Mouse (Mus musculus): ENCODE measurements around the gene Smarcb1. TPM values are rescaled to one million over a fixed set of nuclear protein-coding genes. Genes with fewer than 3 reads are reported as not detected.

The Smarcb1 gene
- total RNA-seq, 2 experiments from 2014 or later = 83.3 to 83.6 TPM

- DNase-seq (ENCODE audit: low spot score in 2 of 2) = no peak
- Histone ChIP-seq H3K4me3 (no peak overlapping the region), H3K27ac (no peak overlapping the region)
- TF ChIP-seq CTCF (conservative IDR thresholded peaks at IDR 0.05) = no peak
Measured at GRCm38 (mm10) chr10:75878836-75879235, 42.6 kb downstream of the Smarcb1 start.

DNA sequence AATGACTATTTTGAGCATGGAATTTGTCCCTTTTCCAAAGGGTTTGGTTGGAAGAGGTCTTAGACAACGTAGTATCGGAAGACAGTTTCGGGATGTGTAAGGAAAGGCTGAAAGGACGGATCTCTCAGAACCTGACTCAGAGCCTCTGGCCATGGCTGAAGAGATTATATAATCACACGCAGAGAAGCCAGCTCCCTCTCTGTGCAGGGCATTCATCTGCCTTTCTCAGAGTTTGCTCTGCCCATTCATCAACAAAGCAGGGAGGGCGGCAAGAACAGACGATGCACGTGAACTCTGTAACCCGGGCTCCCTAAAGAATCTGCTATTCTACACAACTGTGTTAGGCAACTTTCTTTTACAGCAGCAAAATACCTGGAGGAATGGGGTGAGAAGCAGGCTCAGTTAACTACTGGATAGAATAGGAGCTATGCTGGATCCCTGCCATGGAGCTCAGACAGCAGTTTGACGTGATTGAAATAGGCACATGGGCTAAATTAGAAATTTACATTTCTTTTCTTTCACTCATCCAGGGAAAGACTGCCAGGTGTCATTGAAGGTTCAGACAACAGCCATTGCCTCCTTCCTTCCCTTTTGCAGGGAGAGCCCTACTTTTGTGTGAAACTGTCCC, 47.8 kb downstream of the Smarcb1 start:
- no peak for DNase-seq (ENCODE audit: low spot score in 2 of 2)
- peak overlapping the region; percentile 89 for H3K27ac ChIP-seq
- TF ChIP-seq CTCF (conservative IDR thresholded peaks at IDR 0.05) = no peak
- peak overlapping the region; percentile 58 for H3K4me3 ChIP-seq

GRCm38 (mm10) chr10:75872915-75873542, 48.4 kb downstream of the Smarcb1 start:
- Histone ChIP-seq H3K27ac (peak overlapping the region; percentile 89), H3K4me3 (peak overlapping the region; percentile 58)
- peak; percentile 85 to 89 for DNase-seq (ENCODE audit: low spot score in 2 of 2)
- TF ChIP-seq CTCF (conservative IDR thresholded peaks at IDR 0.05) = no peak; the same call in 1 of the 2 replicates

DNA sequence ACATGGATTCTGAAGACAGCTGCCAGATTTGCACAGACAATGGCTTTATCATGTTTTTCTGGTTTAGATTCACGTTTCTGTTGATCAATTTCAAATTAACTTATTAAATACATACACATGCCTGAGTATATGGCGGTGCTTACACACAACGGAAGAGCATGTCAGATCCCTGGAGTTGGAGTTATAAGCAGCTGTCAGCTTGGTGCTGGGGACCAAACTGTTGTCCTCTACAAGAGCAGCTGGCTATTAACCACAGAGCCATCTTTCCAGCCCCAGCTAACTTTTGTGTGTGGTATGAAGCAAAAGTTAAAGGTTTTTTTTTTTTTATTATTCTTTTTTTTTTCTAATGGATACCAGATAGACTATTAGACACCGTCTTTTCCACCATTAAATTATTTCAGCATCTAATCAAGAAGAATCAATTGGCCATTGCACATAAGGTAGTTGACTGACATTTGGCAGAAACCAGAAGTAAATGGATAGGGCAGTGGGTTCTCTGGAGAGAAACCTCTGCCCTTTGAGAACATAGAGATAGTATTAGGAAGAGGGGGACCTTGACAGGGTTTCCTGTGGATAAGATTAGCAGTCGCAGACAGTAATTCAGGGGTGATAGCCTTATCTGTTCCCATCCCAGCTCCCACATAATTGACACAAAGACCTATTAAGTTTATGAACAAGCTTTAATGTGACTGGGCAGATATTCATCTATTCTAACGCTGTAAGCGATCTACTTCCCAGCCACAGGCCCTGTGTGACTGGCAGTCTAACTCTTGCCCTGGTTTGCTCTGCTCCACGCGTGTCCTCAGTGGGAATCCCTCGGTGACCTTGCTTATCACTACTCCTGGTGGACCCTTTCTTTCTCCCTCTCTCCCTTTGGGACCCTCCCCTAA, 49.1 kb downstream of the Smarcb1 start:
- H3K4me3 ChIP-seq = peak overlapping the region; percentile 58
- H3K27ac ChIP-seq = peak overlapping the region; percentile 89
- DNase-seq (ENCODE audit: low spot score in 2 of 2) = no peak
- TF ChIP-seq CTCF (conservative IDR thresholded peaks at IDR 0.05) = no peak

DNA sequence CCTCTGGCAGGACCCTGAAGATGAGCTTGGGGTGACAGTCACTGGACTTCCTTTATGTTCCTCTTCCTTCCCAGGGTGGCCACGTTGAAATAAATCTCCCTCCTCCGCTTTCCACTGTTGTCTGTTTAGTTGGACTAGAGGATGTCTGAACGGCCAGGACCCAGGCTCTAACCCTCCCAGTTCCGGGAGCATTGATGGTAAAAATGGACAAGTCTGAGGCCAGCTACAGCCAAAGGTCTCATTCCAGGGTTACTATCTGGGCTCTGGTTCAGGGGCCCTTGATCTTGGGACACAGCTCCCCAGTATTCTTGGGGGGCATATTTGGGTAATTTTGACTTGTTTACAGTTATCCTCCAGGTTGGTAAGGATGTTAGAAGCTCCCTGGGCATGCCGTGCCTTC, 59.8 kb downstream of the Smarcb1 start:
- DNase-seq (ENCODE audit: low spot score in 2 of 2) = no peak
- no peak for TF ChIP-seq CTCF (conservative IDR thresholded peaks at IDR 0.05)
- Histone ChIP-seq H3K27ac (no peak overlapping the region), H3K4me3 (no peak overlapping the region)

DNA sequence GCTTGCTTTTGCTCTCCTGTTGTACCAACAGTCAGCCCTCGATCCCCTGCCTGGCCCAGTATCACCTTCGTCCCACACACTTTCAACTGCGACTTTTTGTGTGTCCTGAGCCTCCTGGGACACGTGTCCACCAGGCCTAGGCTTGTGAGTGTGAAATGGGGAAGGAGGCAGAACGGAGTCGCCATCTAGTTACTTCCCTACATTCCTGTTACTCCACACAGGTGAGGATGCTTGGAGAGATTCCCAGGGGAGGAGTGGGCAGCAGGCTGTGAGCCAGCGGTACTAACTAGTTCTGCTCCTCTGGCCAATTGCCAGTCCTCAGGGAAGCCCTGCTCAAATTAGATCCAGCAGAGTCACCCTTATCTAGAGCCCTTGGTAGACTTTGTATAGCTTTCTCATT, 60.7 kb downstream of the Smarcb1 start:
- peak overlapping the region; percentile 95; the same call in 1 of the 2 replicates for H3K27ac ChIP-seq
- H3K4me3 ChIP-seq = no peak overlapping the region; the same call in 1 of the 2 replicates
- DNase-seq (ENCODE audit: low spot score in 2 of 2) = no peak
- no peak for TF ChIP-seq CTCF (conservative IDR thresholded peaks at IDR 0.05)

DNA sequence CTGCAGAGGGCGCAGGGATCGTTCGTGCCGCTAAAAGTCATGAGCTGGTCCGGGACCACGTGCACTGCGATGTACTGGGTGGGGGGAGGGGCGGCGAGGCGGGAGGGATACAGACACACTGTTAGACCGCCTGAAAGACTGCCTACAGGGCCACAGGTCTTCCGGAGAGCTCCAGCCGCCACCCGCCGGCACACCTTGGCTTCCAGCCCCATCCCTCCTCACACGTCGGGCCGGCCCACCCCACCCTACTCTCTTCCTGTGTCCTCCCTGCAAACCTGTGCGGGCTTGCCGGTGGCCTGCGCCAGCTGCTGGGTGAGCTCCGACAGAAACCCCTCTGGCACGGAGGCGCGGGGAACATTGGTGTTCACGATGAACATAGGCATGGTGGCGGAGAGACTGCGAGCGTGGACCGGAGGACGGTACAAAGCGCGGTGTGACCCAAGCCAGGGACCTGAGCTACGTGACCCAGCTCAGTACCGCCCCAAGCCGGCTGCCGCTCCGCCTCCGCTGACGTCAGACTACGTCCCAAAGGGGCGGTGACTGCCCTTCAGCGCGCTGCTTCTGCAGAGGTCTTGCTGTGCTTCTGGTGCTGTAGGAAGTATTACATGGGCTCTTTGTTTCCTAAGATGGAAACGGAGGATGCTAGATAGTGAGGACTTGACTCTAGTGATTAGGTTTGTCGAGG, 61.5 kb downstream of the Smarcb1 start, which contains the start of gene Mif:
Gene Mif (minus strand): TSS at position 455 of the 685 bp plus-strand sequence.
- Histone ChIP-seq H3K27ac (peak within 1 kb of the TSS; percentile 95), H3K4me3 (peak within 1 kb of the TSS; percentile 95)
- DNase-seq (ENCODE audit: low spot score in 2 of 2) = peak; percentile 85 to 87

DNA sequence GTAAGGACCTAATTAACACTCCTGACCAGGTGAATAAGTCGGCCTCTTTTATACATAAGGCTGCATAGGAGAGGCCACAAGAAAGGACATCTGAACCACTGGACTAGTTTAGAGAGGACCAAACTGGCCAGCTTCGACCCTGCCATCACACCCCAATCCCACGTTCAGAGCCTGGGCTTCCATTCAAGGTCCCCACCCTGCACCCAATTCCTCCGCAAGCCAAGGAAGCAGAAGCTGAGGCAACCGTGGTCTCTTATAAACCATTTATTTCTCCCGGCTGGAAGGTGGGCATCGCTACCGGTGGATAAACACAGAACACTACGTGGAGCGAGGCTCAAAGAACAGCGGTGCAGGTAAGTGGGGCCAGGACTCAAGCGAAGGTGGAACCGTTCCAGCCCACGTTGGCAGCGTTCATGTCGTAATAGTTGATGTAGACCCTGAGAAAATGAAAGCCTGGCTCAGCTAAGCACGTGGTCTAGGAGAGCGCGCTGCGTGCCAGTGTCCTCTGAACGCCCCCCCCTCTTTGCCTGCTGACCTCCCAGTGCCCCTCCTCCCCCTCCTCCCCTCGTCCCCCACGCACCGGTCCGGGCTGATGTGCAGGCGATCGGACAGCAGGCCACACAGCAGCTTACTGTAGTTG, 62.2 kb downstream of the Smarcb1 start:
- Histone ChIP-seq H3K27ac (peak overlapping the region; percentile 95), H3K4me3 (peak overlapping the region; percentile 95)
- TF ChIP-seq CTCF (conservative IDR thresholded peaks at IDR 0.05) = no peak
- no peak for DNase-seq (ENCODE audit: low spot score in 2 of 2)

DNA sequence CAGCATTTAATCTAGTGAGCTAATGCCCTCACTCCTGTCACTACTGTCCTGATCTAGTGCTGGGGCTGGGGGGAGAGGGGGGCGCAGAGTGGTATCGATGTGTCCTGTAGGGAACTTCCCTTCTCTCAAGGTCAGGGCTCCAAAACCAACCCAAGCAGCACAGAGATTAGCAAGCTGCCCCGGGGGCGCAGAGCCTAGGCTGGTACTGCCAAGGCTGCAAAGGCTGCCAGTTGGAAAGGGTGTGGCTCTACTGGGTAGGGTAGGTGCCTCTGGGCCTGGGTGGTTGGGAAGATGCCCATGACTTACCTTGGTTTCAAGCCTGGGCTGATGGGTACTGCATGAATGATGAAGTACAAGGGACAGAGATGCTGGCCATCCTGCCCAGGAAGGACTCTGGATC, 63.8 kb downstream of the Smarcb1 start:
- no peak for TF ChIP-seq CTCF (conservative IDR thresholded peaks at IDR 0.05)
- Histone ChIP-seq H3K4me3 (no peak overlapping the region), H3K27ac (no peak overlapping the region)
- no peak for DNase-seq (ENCODE audit: low spot score in 2 of 2)

GRCm38 (mm10) chr10:75856976-75857375, 64.4 kb downstream of the Smarcb1 start:
- no peak for TF ChIP-seq CTCF (conservative IDR thresholded peaks at IDR 0.05)
- Histone ChIP-seq H3K27ac (no peak overlapping the region), H3K4me3 (no peak overlapping the region)
- DNase-seq (ENCODE audit: low spot score in 2 of 2) = no peak

GRCm38 (mm10) chr10:75856155-75856907, 65.1 kb downstream of the Smarcb1 start:
- Histone ChIP-seq H3K4me3 (no peak overlapping the region), H3K27ac (no peak overlapping the region)
- no peak for TF ChIP-seq CTCF (conservative IDR thresholded peaks at IDR 0.05)
- DNase-seq (ENCODE audit: low spot score in 2 of 2) = no peak
